Mouse (Mus musculus) erythroblast, embryonic 14.5 days (primary cell): ENCODE data around the gene Slc39a10.

Source experiments
- GATA1 ChIP-seq: IDR thresholded peaks from 2 replicates; pipeline ENCODE4 v1.6.1; 2012; ENCODE audit warnings: low read length, inconsistent platforms, mixed read lengths
- TAL1 ChIP-seq: IDR thresholded peaks from 3 replicates; pipeline ENCODE4 v1.6.1; 2012; ENCODE audit warnings: low read length, inconsistent platforms, mixed read lengths

- TF ChIP-seq GATA1 (no peak), TAL1 (no peak)
Measured at GRCm38 (mm10) chr1:46831927-46832326, 60.7 kb downstream of the Slc39a10 start.
